Mouse (Mus musculus) c-Kit-positive CD71-positive TER-119-negative erythroid progenitor cells, embryonic 14.5 days (primary cell): Measurements from ENCODE around the gene Camkk1.
A peak's percentile ranks its signal among the peaks of the same experiment; 100 is the strongest.

Experiments
- DNase-seq: peaks from one replicate; pipeline ENCODE4 v3.0.0-alpha.2; 2013; ENCODE audit warnings: low read depth

Camkk1 gene

DNA sequence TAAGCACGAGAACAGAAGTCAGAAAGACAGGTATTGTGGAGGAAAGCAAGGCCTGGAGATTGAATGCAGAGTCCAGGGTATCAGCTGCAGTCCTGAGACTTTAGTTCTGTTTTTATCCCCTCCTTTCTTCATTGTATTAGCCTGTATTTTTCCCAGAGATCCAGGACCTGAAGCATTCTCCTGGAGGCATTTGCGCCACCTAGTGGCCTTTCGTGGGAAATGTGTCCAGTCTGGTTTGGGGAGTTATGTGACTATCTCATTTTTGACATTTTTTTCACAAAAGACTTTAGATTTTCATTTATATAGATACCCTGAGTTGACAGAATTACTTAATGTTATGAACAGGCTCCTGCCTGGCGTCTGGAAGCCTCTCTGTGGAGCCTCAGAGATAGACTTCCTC, 30.5 kb downstream of the Camkk1 start:
- peak; percentile 86 for DNase-seq

DNA sequence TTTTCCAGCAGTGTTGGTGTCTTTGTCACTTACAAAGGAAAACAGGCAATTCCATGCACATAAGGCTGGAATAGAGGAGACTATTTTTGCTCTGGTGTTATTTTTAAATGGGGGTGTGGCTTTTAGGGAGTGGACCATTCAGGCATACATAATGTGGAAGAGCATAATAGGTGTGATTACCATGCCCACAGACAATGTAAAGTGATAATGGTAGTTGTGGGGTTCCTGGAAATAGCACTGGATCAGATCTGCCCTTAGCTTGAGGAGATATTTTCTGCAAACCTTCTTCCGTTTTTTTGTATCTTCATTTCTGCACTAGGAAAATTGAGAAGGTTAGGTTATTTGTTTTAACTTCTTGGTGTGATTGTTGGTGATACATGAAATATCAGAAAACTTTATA, 34.0 kb downstream of the Camkk1 start:
- DNase-seq: no peak

DNA sequence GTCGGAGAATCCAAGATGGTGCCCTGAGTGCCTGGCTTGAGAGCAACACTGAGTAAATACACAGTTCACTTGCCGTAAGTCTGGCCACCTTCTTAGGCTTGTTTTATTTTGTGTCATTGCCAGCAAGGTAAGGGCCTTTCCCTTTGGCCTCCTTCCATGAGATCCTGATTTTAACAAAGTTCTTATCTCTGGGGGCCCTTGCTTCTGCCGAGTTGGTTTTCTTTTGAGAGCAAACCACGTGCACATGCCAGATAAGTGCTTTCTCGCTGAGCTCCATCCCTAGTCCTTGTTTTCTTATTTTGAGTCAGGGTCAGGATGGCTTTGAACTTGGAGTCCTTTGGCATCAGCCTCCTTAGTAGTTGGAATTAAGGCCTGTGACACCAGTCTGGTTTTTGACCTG, 38.9 kb downstream of the Camkk1 start:
- no peak for DNase-seq

- no peak for DNase-seq
Measured at GRCm38 (mm10) chr11:73059630-73060029, 40.8 kb downstream of the Camkk1 start.

GRCm38 (mm10) chr11:73061413-73061812, 42.6 kb downstream of the Camkk1 start:
- no peak for DNase-seq

DNA sequence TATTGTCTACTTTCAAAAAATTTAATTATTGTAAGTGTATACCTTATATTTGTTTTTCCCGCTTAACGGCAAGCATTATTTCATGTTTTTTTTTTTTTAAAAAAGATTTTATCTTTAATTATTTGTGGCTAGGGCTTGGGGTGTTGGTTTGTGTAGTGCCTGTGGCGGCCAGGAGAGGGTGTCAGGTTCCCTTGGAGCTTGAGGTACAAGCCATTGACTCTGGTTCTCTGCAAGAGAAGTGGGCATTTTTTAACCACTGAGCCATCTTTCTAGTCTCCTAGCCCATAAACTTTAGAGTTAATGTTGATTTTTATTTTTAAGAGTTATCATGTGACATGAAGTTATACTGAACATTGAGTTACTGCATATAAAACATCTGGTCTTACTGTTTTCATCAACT, 53.0 kb downstream of the Camkk1 start:
- DNase-seq: no peak

DNA sequence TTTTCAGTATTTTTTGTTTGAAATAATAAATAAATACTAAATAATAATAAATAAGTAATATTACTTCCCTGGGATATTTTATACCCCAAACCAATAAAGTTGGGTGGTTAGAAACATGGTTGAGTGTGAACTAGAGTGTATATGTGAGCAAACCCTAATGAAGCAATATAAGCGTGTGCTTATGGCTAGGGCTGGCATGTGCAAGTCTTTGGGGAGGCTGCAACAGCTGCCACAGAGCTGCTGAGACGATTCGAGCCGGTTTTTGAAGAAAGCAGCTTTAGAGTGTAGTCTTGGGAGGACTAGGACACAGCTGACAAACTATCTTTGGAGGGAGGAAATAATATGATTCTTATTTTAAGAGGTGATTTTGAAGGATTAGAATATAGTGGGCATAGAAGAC, 57.5 kb downstream of the Camkk1 start:
- DNase-seq: no peak

DNA sequence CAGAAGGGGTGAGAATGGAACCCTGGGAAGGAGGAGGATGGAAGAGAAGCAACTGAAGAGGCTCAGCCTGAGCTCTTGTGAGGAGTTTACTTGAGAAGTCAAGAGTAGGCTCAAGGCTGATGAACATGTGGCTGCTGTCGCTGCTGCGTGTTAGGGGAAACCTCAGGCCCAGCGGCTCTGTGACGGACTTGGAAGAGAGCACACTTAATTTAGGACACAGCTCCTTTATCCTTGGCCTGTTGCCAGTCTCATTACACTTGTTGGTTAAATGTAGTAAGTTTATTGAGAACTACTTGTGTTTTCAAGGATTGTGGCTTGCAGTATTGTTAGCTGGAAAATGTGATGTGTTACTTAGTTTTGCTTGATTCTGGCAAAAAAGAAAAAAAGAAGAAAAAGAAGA, 57.9 kb downstream of the Camkk1 start:
- no peak for DNase-seq

- no peak for DNase-seq
Measured at GRCm38 (mm10) chr11:73077211-73077720, 58.5 kb downstream of the Camkk1 start.

- DNase-seq: no peak
Measured at GRCm38 (mm10) chr11:73078615-73079014, 59.8 kb downstream of the Camkk1 start.

DNA sequence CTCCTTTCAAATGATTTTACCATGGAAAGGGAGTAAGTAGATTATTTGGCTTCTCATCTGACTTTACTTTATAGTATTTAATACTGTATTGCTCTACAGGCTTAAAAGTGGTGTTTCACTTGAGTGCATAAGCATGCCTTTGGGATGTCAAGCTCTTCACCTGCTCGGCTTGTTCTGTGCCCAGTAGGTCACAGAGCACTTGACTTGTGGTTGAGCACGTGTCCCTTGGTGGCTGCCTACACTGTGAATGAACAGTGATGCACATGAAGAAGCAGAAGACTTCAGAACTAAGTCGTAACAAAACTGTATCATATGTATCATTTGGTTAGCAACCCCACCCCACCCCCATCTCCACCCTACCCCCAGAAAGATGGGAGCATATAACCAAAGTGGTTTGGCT, 61.5 kb downstream of the Camkk1 start:
- no peak for DNase-seq

GRCm38 (mm10) chr11:73084303-73084702, 65.5 kb downstream of the Camkk1 start:
- no peak for DNase-seq

- DNase-seq: no peak
Measured at GRCm38 (mm10) chr11:73084804-73085231, 66.0 kb downstream of the Camkk1 start.

DNA sequence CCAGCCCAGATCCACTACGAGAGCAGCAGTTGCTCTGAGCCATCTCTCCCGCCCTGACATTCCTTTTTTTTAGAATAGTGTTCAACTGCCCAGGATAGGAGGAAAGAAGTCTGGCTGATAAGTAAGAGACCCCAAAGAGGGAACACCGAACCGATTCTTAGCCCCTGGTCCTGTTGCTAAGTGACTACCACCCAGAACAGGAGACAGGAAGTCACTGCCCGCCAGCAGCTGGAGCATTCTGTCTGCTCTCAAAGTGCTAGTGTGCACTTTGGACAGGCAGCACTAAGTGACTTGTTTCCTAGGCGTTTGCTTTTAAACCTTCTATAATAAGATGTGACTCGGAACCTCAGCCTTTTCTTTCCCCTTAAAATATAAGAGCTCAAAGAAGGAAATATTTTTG, 66.6 kb downstream of the Camkk1 start:
- DNase-seq: no peak

DNA sequence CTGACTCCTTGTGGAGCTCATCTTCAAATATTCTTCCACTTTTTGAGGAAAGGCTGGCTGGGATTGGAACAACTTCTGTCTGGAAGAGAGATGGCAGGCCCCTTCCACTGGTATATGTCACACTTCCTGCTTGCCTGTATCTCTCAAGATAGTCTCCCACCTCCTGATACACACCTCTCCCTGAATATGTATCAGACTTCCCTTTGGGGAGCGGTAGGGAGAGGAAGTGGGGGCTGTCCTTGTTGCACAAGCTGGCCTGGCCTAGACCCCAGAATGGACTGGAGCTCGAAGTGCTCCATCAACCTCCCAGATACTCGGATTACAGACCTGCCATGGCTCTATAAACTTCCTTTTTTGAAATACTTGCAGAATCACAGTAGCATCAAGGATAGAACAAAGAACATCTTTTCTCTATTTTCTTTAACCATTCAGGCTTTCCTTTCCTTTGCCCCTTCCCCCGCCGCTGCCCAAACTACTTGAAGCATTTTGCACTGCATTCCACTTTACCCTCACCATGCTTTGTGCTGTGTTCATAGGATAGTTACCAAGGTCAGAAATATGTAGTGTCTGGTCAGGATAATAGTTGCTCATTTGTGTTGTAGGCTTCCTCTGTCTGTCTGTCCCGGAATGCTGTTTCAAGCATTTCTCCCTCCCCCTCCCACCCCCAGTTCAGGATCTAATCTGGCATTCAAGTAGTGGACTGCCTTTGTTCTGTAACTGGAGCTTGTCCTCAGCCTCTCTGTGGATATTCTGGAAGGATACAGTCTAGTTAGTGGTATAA, 69.1 kb downstream of the Camkk1 start:
- no peak for DNase-seq

- DNase-seq: no peak
Measured at GRCm38 (mm10) chr11:73090283-73090682, 71.5 kb downstream of the Camkk1 start, which contains the start of gene Itgae. Gene Itgae, plus strand, starts transcription at chr11:73090583.

- DNase-seq: no peak
Measured at GRCm38 (mm10) chr11:73090826-73091225, 72.0 kb downstream of the Camkk1 start.
